Mouse (Mus musculus) thymus, adult 2 months (tissue): ENCODE results near the gene Chd3.

ENCODE experiments used
- CTCF ChIP-seq: fragments of 200-500 bp; IDR thresholded peaks from 2 replicates; pipeline ENCODE4 v1.5.1; 2012; ENCODE audit warnings: mild to moderate bottlenecking, control low read depth, low read length, moderate library complexity, borderline replicate concordance; ENCODE audit not compliant: control insufficient read depth, poor library complexity, insufficient read depth; ENCODE audit errors: extremely low read depth
- POLR2A ChIP-seq: fragments of 200-500 bp; IDR thresholded peaks from 2 replicates; pipeline ENCODE4 v1.6.1; 2012; ENCODE audit warnings: mild to moderate bottlenecking, low read length, control low read depth, moderate library complexity; ENCODE audit not compliant: control insufficient read depth, poor library complexity, insufficient read depth; ENCODE audit errors: extremely low read depth

GRCm38 (mm10) chr11:69414421-69415326 is 45.5 kb upstream of the Chd3 start:
- no peak for TF ChIP-seq POLR2A
- no peak for TF ChIP-seq CTCF
